Mouse (Mus musculus): ENCODE measurements around the gene Kctd6. TPM values are rescaled to one million over a fixed set of nuclear protein-coding genes. Genes with fewer than 3 reads are reported as not detected.
"Not testable (repeated sequence)": the region's sequence is repeated elsewhere in the genome, so short reads cannot be mapped to it uniquely, and the experiment has no call there.

The Kctd6 gene
- 9.0 and 10.6 TPM in 2 replicates for polyA plus RNA-seq (2014; fragmentation: Nextera tagmentation; extraction: Ambion mirVana)

DNA sequence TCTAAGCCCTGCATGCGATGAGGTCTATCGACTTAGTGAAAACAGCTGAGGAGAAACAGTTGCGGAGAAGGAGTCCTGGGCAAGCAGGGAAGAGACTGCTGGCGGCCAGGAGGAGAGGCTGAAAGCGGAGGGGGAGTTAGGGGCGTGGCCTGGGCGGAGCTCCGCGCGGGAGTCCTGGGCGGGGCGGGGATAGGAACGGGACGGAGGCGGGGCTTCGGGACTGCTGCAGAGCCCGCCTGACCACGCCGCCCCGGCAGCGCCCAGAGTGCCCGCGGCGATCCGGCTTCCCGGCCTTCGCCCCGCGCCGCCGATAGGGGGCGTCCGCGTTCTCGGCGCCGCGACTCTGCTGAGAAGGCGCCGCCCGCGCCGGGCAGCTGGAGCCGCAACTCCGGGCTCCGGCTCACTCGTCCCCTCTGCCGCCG is at the start of gene Kctd6:
Gene Kctd6, plus strand, starts transcription at position 338 of the 422 bp plus-strand sequence.
- DNase-seq (ENCODE audit: low spot score): peak; percentile 99
- peak within 1 kb of the TSS; percentile 94 for H3K27ac ChIP-seq (ENCODE audit: low read depth, low read length)
- peak within 1 kb of the TSS; percentile 94 for H3K4me2 ChIP-seq
- peak within 1 kb of the TSS; percentile 92 for H3K9ac ChIP-seq (ENCODE audit: low read depth, low read length)
- no peaks in the 10 kb centered on the region; the same call in 1 of the 2 replicates for H3K27me3 ChIP-seq (replicated peaks; ENCODE audit: control insufficient read depth, insufficient read depth, low read length)
- H3K4me1 ChIP-seq (replicated peaks; ENCODE audit: control insufficient read depth, insufficient read depth, low read length): peaks cover 8% of the 10 kb centered on the region; the same call in 1 of the 2 replicates
- H3K4me3 ChIP-seq (ENCODE audit: low read depth, low read length): peak within 1 kb of the TSS; percentile 79
- H3K36me3 ChIP-seq (ENCODE audit: control insufficient read depth, insufficient read depth, low read length): no peaks in the 10 kb centered on the region
- H3K9me3 ChIP-seq (ENCODE audit: control insufficient read depth, low read length): no peaks in the 10 kb centered on the region
- 0% methylated on average over 33 of the region's 49 CpGs for WGBS
- peak; percentile 96 for ATAC-seq (replicated peaks; ENCODE audit: low FRiP score)

- no peak overlapping the region for H3K4me2 ChIP-seq
- peaks cover 27% of the 10 kb centered on the region for H3K36me3 ChIP-seq (ENCODE audit: control insufficient read depth, insufficient read depth, low read length)
- no peaks in the 10 kb centered on the region for H3K4me1 ChIP-seq (replicated peaks; ENCODE audit: control insufficient read depth, insufficient read depth, low read length)
- H3K27ac ChIP-seq (ENCODE audit: low read depth, low read length): no peak overlapping the region
- ATAC-seq (replicated peaks; ENCODE audit: low FRiP score) (no peak), DNase-seq (ENCODE audit: low spot score) (no peak)
- H3K9ac ChIP-seq (ENCODE audit: low read depth, low read length): no peak overlapping the region
- H3K27me3 ChIP-seq (replicated peaks; ENCODE audit: control insufficient read depth, insufficient read depth, low read length): no peaks in the 10 kb centered on the region
- 73% methylated on average over 7 of the region's 7 CpGs for whole genome bisulfite sequencing
- H3K4me3 ChIP-seq (ENCODE audit: low read depth, low read length): no peak overlapping the region
- H3K9me3 ChIP-seq (ENCODE audit: control insufficient read depth, low read length): no peaks in the 10 kb centered on the region
These were observed 49.5 kb upstream of the Kctd6 start for GRCm38 (mm10) chr14:8164463-8164862.

DNA sequence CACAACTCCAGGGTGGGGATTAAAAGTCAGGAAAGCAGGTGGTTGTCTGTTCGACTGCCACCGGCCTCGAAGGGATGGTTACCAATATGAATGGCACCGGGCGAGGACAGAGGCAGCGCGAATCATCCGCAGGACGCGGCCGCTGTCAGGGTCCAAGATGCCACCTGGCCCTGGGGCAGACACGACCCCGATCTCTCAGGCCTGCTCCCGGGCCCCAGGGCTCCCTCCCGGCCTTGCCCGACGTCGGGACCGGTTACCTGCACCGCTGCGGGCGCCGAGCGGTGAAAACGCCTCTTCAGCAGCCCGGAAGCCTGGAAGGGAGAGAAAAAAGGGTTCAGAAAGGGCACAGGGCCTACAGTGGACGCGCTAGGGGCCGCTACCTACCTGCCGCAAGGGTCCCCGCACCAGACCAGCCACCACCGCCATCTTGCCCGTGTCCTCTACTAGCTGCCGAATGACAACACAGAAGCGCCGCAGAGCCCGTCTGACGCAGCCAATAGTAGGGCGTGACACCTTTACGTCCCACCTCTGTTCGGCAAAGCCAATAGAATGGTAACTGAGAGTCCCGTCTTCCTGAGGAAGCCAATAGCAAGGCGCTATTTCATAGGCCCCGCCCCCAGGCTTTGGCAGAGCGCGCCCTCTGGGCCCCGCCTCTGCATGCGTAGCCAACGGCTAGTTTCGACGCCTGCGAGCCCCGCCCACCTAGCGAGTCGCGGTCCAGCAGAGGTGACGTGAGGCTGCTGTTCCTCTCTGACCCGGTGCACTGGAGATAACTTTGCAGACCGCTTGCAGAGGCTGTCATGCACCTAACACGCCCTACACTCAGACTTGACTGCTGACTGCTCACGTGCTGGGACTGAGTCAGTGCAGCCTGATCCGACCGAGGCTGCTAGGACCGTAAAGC is 41.2 kb upstream of the Kctd6 start, which contains the start of gene Pdhb:
Gene Pdhb, minus strand, starts transcription at position 519 of the 904 bp plus-strand sequence.
- WGBS: under 1% methylated on average over 62 of the region's 64 CpGs
- Histone ChIP-seq H3K27ac (ENCODE audit: low read depth, low read length) (peak within 1 kb of the TSS; percentile 84), H3K4me1 (replicated peaks; ENCODE audit: control insufficient read depth, insufficient read depth, low read length) (peaks cover 5% of the 10 kb centered on the region), H3K4me2 (peak within 1 kb of the TSS; percentile 80), H3K27me3 (replicated peaks; ENCODE audit: control insufficient read depth, insufficient read depth, low read length) (no peaks in the 10 kb centered on the region), H3K9me3 (ENCODE audit: control insufficient read depth, low read length) (no peaks in the 10 kb centered on the region), H3K9ac (ENCODE audit: low read depth, low read length) (peak within 1 kb of the TSS; percentile 96), H3K36me3 (ENCODE audit: control insufficient read depth, insufficient read depth, low read length) (peaks cover 2% of the 10 kb centered on the region; the same call in 1 of the 2 replicates), H3K4me3 (ENCODE audit: low read depth, low read length) (peak within 1 kb of the TSS; percentile 90)
- ATAC-seq (replicated peaks; ENCODE audit: low FRiP score) (peak; percentile 98), DNase-seq (ENCODE audit: low spot score) (peak; percentile 95)

GRCm38 (mm10) chr14:8173542-8174250 is 40.2 kb upstream of the Kctd6 start:
- DNase-seq (ENCODE audit: low spot score); ATAC-seq (replicated peaks; ENCODE audit: low FRiP score): not testable (repeated sequence)

DNA sequence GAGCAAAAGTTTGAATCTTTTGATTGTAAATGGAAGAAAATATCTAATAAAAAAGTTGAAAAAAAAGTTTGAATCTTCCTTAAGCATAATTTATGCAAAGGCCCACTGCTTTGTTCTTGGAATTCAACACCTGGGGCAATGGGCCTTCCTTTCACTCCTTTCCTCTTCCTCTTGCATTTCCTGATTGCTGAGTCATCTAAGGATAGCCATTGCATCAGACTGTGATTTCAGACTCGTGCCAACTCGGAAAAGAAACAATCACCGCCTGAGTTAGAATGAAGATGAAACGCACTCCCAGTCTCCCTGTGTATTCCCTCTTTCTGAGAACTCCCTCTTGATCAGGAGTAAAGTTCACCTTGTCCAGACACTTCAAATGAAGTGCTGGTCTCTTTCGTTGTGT is 39.3 kb upstream of the Kctd6 start:
- H3K27me3 ChIP-seq (replicated peaks; ENCODE audit: control insufficient read depth, insufficient read depth, low read length): no peaks in the 10 kb centered on the region
- 80% methylated on average over 5 of the region's 5 CpGs for WGBS
- peaks cover 5% of the 10 kb centered on the region for H3K4me1 ChIP-seq (replicated peaks; ENCODE audit: control insufficient read depth, insufficient read depth, low read length)
- no peak overlapping the region for H3K9ac ChIP-seq (ENCODE audit: low read depth, low read length)
- no peaks in the 10 kb centered on the region for H3K9me3 ChIP-seq (ENCODE audit: control insufficient read depth, low read length)
- no peak overlapping the region for H3K4me3 ChIP-seq (ENCODE audit: low read depth, low read length)
- H3K36me3 ChIP-seq (ENCODE audit: control insufficient read depth, insufficient read depth, low read length): no peaks in the 10 kb centered on the region; the same call in 1 of the 2 replicates
- H3K4me2 ChIP-seq: no peak overlapping the region
- DNase-seq (ENCODE audit: low spot score) (no peak), ATAC-seq (replicated peaks; ENCODE audit: low FRiP score) (no peak)
- no peak overlapping the region for H3K27ac ChIP-seq (ENCODE audit: low read depth, low read length)

More at GRCm38 (mm10) chr14:8173542-8174250, 40.2 kb upstream of the Kctd6 start:
- Histone ChIP-seq H3K4me3 (ENCODE audit: low read depth, low read length) (peak overlapping the region; percentile 90), H3K4me2 (peak overlapping the region; percentile 80), H3K27ac (ENCODE audit: low read depth, low read length) (peak overlapping the region; percentile 51), H3K9ac (ENCODE audit: low read depth, low read length) (peak overlapping the region; percentile 60)
- H3K9me3 ChIP-seq (ENCODE audit: control insufficient read depth, low read length); H3K27me3 ChIP-seq (replicated peaks; ENCODE audit: control insufficient read depth, insufficient read depth, low read length); H3K36me3 ChIP-seq (ENCODE audit: control insufficient read depth, insufficient read depth, low read length); H3K4me1 ChIP-seq (replicated peaks; ENCODE audit: control insufficient read depth, insufficient read depth, low read length): not testable (repeated sequence)
- WGBS: 20% methylated on average over 5 of the region's 7 CpGs

GRCm38 (mm10) chr14:8176251-8176650 is 37.7 kb upstream of the Kctd6 start:
- no peak for ATAC-seq (replicated peaks; ENCODE audit: low FRiP score)
- peak; percentile 38 for DNase-seq (ENCODE audit: low spot score)
- no peak overlapping the region for H3K4me2 ChIP-seq
- H3K4me1 ChIP-seq (replicated peaks; ENCODE audit: control insufficient read depth, insufficient read depth, low read length): peaks cover 5% of the 10 kb centered on the region
- H3K4me3 ChIP-seq (ENCODE audit: low read depth, low read length): no peak overlapping the region
- no peak overlapping the region for H3K27ac ChIP-seq (ENCODE audit: low read depth, low read length)
- no peak overlapping the region for H3K9ac ChIP-seq (ENCODE audit: low read depth, low read length)
- no peaks in the 10 kb centered on the region for H3K27me3 ChIP-seq (replicated peaks; ENCODE audit: control insufficient read depth, insufficient read depth, low read length)
- no peaks in the 10 kb centered on the region for H3K9me3 ChIP-seq (ENCODE audit: control insufficient read depth, low read length)
- no peaks in the 10 kb centered on the region for H3K36me3 ChIP-seq (ENCODE audit: control insufficient read depth, insufficient read depth, low read length)
- WGBS: 45% methylated on average over 5 of the region's 5 CpGs

DNA sequence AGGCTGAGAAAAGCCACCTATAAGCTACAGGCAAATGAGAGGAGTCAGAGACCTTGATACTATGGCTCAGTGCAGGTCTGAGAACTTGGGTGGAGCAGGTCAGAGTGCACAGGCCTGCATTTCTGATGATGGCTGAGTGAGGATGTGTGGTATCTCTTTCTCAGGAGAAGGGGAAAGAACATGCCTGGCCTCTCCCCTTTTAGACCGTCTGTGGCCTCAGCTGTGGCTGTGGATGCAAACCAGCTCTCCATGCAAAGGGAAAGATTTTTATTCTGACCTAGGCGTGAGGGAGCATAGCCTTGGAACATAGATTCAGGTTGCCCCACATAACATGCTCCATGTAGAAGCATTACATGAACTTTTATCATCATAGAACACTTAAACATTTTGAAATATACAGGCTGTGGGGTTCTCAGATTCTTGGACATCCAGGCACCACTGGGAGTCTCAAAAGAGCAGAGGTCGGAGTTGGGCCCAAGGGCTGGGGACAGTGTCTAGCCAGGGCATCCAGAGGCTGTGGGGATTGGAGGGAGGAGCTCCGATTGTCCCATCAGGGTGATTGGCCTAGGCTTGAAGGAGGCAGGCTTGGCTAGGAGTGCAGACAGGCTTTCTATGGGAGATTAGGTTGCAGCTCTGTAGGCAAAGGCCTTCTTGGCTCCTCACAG is 33.4 kb upstream of the Kctd6 start:
- no peak for ATAC-seq (replicated peaks; ENCODE audit: low FRiP score)
- Histone ChIP-seq H3K4me3 (ENCODE audit: low read depth, low read length) (no peak overlapping the region), H3K4me2 (no peak overlapping the region), H3K27me3 (replicated peaks; ENCODE audit: control insufficient read depth, insufficient read depth, low read length) (no peaks in the 10 kb centered on the region), H3K9me3 (ENCODE audit: control insufficient read depth, low read length) (0 out of 2 replicates have a peak, but pooled peaks cover 2% of the 10 kb centered on the region), H3K9ac (ENCODE audit: low read depth, low read length) (no peak overlapping the region), H3K36me3 (ENCODE audit: control insufficient read depth, insufficient read depth, low read length) (no peaks in the 10 kb centered on the region), H3K27ac (ENCODE audit: low read depth, low read length) (no peak overlapping the region), H3K4me1 (replicated peaks; ENCODE audit: control insufficient read depth, insufficient read depth, low read length) (no peaks in the 10 kb centered on the region)
- WGBS: 66% methylated on average over 4 of the region's 4 CpGs
- DNase-seq (ENCODE audit: low spot score): no peak

GRCm38 (mm10) chr14:8183330-8183729 is 30.6 kb upstream of the Kctd6 start:
- Histone ChIP-seq H3K4me2 (no peak overlapping the region), H3K36me3 (ENCODE audit: control insufficient read depth, insufficient read depth, low read length) (no peaks in the 10 kb centered on the region), H3K4me3 (ENCODE audit: low read depth, low read length) (no peak overlapping the region), H3K27me3 (replicated peaks; ENCODE audit: control insufficient read depth, insufficient read depth, low read length) (no peaks in the 10 kb centered on the region), H3K9ac (ENCODE audit: low read depth, low read length) (no peak overlapping the region), H3K27ac (ENCODE audit: low read depth, low read length) (no peak overlapping the region), H3K9me3 (ENCODE audit: control insufficient read depth, low read length) (0 out of 2 replicates have a peak, but pooled peaks cover 2% of the 10 kb centered on the region), H3K4me1 (replicated peaks; ENCODE audit: control insufficient read depth, insufficient read depth, low read length) (no peaks in the 10 kb centered on the region)
- WGBS: 70% methylated on average over 3 of the region's 3 CpGs
- ATAC-seq (replicated peaks; ENCODE audit: low FRiP score) (no peak), DNase-seq (ENCODE audit: low spot score) (no peak)

All from liver, embryonic 11.5 days (tissue).